Mouse (Mus musculus) ES-Bruce4 (cell line): ENCODE results near the gene Clec4f. TPM values are rescaled to one million over a fixed set of nuclear protein-coding genes. Genes with fewer than 3 reads are reported as not detected.
"Not testable (repeated sequence)": the region's sequence is repeated elsewhere in the genome, so short reads cannot be mapped to it uniquely, and the experiment has no call there.

Experiments used
- H3K27ac ChIP-seq: 2 replicates; pipeline ENCODE4 v1.5.1; 2012; ENCODE audit warnings: low read length, inconsistent platforms; ENCODE audit not compliant: insufficient read depth
- H3K27me3 ChIP-seq: 2 replicates; pipeline ENCODE4 v1.6.1; 2012; ENCODE audit warnings: mild to moderate bottlenecking, low read length, inconsistent platforms; ENCODE audit not compliant: control insufficient read depth, poor library complexity, insufficient read depth, severe bottlenecking
- H3K36me3 ChIP-seq: 2 replicates; pipeline ENCODE4 v1.6.1; 2012; ENCODE audit warnings: inconsistent platforms, mild to moderate bottlenecking, low read length, moderate library complexity; ENCODE audit not compliant: control insufficient read depth, poor library complexity, insufficient read depth, severe bottlenecking
- H3K4me1 ChIP-seq: one replicate; pipeline ENCODE4 v1.8.1; 2011; ENCODE audit warnings: low read length; ENCODE audit not compliant: control insufficient read depth, insufficient read depth
- H3K4me3 ChIP-seq: 2 replicates; pipeline ENCODE4 v1.5.1; 2011; ENCODE audit warnings: low read depth, mild to moderate bottlenecking, low read length
- H3K9ac ChIP-seq: 2 replicates; pipeline ENCODE4 v1.6.1; 2012; ENCODE audit warnings: low read depth, mild to moderate bottlenecking, inconsistent platforms; ENCODE audit not compliant: poor library complexity, severe bottlenecking
- H3K9me3 ChIP-seq: replicated peaks from 2 replicates; pipeline ENCODE4 v1.6.1; 2012; ENCODE audit warnings: mild to moderate bottlenecking, low read length, inconsistent platforms; ENCODE audit not compliant: control insufficient read depth, poor library complexity, insufficient read depth, severe bottlenecking
- CTCF ChIP-seq: IDR thresholded peaks from one replicate; pipeline ENCODE4 v1.8.1; 2011; ENCODE audit warnings: low read depth, low read length
- EP300 ChIP-seq: IDR thresholded peaks from 2 replicates; pipeline ENCODE4 v1.6.1; 2011; ENCODE audit warnings: low read depth, low read length; ENCODE audit not compliant: insufficient read depth
- POLR2A ChIP-seq: IDR thresholded peaks from one replicate; pipeline ENCODE4 v1.8.1; 2011; ENCODE audit warnings: low read length; ENCODE audit not compliant: insufficient read depth
- polyA plus RNA-seq: library from polyadenylated mRNA; stranded (reverse); fragments of >200 nt; gene quantifications from 2 replicates; pipeline ENCODE4 v1.2.4, GENCODE M21; 2011; ENCODE audit warnings: low read depth; ENCODE audit not compliant: missing spikeins, insufficient read depth, insufficient read length

The Clec4f gene
- polyA plus RNA-seq, 1 experiment: not detected

DNA sequence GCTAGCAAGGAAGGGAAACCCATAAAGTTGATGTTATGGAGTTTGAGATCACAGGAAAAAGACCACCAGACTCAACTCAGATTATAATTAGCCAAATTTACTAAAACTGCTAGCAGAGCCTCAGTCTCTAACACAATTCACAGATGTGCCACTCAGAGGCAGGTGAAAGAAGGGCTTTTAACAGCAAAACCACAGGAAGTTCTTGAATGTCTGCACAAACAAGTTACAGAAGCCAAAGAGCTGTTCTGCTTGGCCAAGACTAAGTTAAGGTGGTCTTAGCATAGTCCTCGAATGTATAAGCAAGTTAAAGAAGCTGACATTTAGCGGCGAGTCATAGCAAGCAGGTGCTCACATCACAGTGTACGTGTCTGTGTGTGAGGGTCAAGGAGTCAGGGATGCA, 4.8 kb upstream of the Clec4f start:
- no peak overlapping the region for H3K9ac ChIP-seq

DNA sequence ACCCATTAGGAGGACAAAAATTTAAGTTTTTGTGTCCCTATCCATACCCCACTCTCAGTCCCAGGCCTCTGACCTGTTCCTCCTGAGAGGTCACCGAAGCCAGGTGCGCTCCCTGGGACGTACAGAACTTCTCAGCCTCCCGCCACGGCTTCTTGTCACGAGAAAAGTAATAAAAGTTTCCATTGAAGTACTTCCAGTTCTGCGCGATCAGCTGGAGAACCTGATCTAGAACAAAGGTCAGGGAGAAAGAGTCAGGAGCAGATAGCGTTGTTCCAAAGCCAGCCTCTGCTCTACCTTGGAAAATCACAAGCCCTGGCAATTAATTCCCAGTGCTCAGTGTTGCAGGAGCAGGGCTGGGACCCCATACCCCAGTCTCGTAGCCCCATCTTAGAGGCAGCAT, 9.3 kb downstream of the Clec4f start:
- H3K4me3 ChIP-seq: no peak overlapping the region
- TF ChIP-seq POLR2A (no peak), CTCF (no peak), EP300 (no peak)

More for the DNA sequence above, 4.8 kb upstream of the Clec4f start:
- TF ChIP-seq POLR2A (no peak), CTCF (no peak), EP300 (no peak)
- Histone ChIP-seq H3K27me3 (no peaks in the 10 kb centered on the region; the same call in 1 of the 2 replicates), H3K36me3 (no peaks in the 10 kb centered on the region), H3K4me3 (no peak overlapping the region), H3K9me3 (peaks cover 7% of the 10 kb centered on the region), H3K4me1 (no peaks in the 10 kb centered on the region), H3K27ac (no peak overlapping the region)

DNA sequence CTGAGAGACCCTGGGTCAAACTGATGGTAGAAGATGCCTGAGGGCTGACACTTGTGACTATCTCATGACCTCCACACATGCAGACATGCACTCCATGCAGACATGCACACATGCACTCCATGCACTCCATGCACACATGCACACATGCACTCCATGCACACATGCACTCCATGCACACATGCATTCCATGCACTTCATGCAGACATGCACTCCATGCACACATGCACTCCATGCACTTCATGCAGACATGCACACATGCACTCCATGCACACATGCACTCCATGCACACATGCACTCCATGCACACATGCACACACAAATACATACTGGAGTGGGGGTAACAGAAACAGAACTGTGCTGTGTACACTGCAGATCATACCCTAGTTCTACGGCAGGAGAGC, 20.7 kb downstream of the Clec4f start:
- no peaks in the 10 kb centered on the region for H3K4me1 ChIP-seq
- H3K27me3 ChIP-seq: no peaks in the 10 kb centered on the region

More for the DNA sequence above, 9.3 kb downstream of the Clec4f start:
- no peaks in the 10 kb centered on the region for H3K4me1 ChIP-seq
- H3K36me3 ChIP-seq: no peaks in the 10 kb centered on the region
- H3K27ac ChIP-seq: no peak overlapping the region
- no peaks in the 10 kb centered on the region for H3K27me3 ChIP-seq
- no peaks in the 10 kb centered on the region for H3K9me3 ChIP-seq
- no peak overlapping the region for H3K9ac ChIP-seq

DNA sequence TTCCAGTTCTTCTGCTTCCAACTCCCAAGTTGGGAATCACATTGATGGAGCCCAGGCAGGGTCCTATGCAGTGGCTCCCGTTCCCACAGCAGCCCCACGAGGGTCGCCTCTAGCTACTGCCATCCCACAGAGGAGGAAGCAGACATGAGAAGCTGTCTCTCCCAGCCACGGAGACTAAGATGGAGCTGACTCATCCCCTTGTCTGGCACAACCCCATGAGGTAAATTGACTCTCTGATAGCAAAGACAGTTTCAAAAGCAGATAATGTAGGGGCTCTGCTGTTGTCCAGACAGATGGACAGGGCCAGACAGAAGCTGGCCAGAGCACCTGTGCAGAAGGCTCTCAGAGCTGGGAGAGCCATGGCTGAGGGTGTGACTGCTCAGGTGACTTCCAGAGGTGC, 21.4 kb downstream of the Clec4f start:
- not testable (repeated sequence) for H3K9me3 ChIP-seq, H3K27ac ChIP-seq, H3K36me3 ChIP-seq, H3K27me3 ChIP-seq, H3K4me1 ChIP-seq, H3K4me3 ChIP-seq, H3K9ac ChIP-seq

More for the DNA sequence above, 20.7 kb downstream of the Clec4f start:
- Histone ChIP-seq H3K36me3 (no peaks in the 10 kb centered on the region), H3K4me3 (no peak overlapping the region), H3K9ac (no peak overlapping the region), H3K27ac (no peak overlapping the region), H3K9me3 (no peaks in the 10 kb centered on the region)
- TF ChIP-seq EP300 (no peak), CTCF (no peak), POLR2A (no peak)

- H3K9ac ChIP-seq, H3K9me3 ChIP-seq, H3K4me3 ChIP-seq, H3K36me3 ChIP-seq, H3K4me1 ChIP-seq, H3K27ac ChIP-seq, H3K27me3 ChIP-seq: not testable (repeated sequence)
Measured at GRCm38 (mm10) chr6:83634106-83634505, 21.9 kb downstream of the Clec4f start.

GRCm38 (mm10) chr6:83631815-83632214, 24.2 kb downstream of the Clec4f start:
- Histone ChIP-seq H3K9me3 (no peaks in the 10 kb centered on the region), H3K4me1 (no peaks in the 10 kb centered on the region), H3K27me3 (no peaks in the 10 kb centered on the region), H3K36me3 (no peaks in the 10 kb centered on the region), H3K4me3 (no peak overlapping the region), H3K27ac (no peak overlapping the region), H3K9ac (no peak overlapping the region)
- TF ChIP-seq EP300 (no peak), POLR2A (no peak)

- no peak overlapping the region for H3K27ac ChIP-seq
- no peak overlapping the region for H3K4me3 ChIP-seq
- H3K4me1 ChIP-seq: no peaks in the 10 kb centered on the region
- no peaks in the 10 kb centered on the region for H3K9me3 ChIP-seq
- H3K9ac ChIP-seq: no peak overlapping the region
- no peaks in the 10 kb centered on the region for H3K36me3 ChIP-seq
- H3K27me3 ChIP-seq: no peaks in the 10 kb centered on the region
- TF ChIP-seq EP300: no peak
- no peak for TF ChIP-seq CTCF
- TF ChIP-seq POLR2A: no peak
Measured at GRCm38 (mm10) chr6:83626781-83627180, 29.2 kb downstream of the Clec4f start.
